Mouse (Mus musculus): Measurements from ENCODE around the gene Shld2. TPM values are rescaled to one million over a fixed set of nuclear protein-coding genes. Genes with fewer than 3 reads are reported as not detected.

The Shld2 gene
- polyA plus RNA-seq (2015; fragmentation: Nextera tagmentation; extraction: Ambion mirVana): 6.7 and 7.0 TPM in 2 replicates

GRCm38 (mm10) chr14:34310234-34310965, at the start of gene Shld2, which contains the start of gene Glud1:
Shld2 (minus strand) TSS chr14:34310493.
Glud1 (plus strand) TSS chr14:34310727.
- Histone ChIP-seq H3K27ac (peak within 1 kb of the TSS; percentile 98), H3K9me3 (no peaks in the 10 kb centered on the region), H3K4me2 (replicated peaks) (peak within 1 kb of the TSS; percentile 72), H3K4me3 (replicated peaks) (peak within 1 kb of the TSS; percentile 93), H3K36me3 (no peaks in the 10 kb centered on the region), H3K4me1 (replicated peaks) (peaks cover 10% of the 10 kb centered on the region), H3K9ac (peak within 1 kb of the TSS; percentile 99), H3K27me3 (replicated peaks) (no peaks in the 10 kb centered on the region)
- ATAC-seq: peak; percentile 97
- under 1% methylated on average over 98 of the region's 100 CpGs for WGBS

- peaks cover 13% of the 10 kb centered on the region for H3K4me1 ChIP-seq (replicated peaks)
- no peak for ATAC-seq
- no peaks in the 10 kb centered on the region for H3K9me3 ChIP-seq
- H3K4me2 ChIP-seq (replicated peaks): no peak overlapping the region
- no peak overlapping the region for H3K4me3 ChIP-seq (replicated peaks)
- no peaks in the 10 kb centered on the region for H3K27me3 ChIP-seq (replicated peaks)
- 49% methylated on average over 5 of the region's 5 CpGs for WGBS
- H3K9ac ChIP-seq: no peak overlapping the region
- no peaks in the 10 kb centered on the region for H3K36me3 ChIP-seq
- no peak overlapping the region for H3K27ac ChIP-seq
Observed at GRCm38 (mm10) chr14:34359676-34360244, 49.5 kb upstream of the Shld2 start.

- no peaks in the 10 kb centered on the region for H3K9me3 ChIP-seq
- no peak overlapping the region for H3K9ac ChIP-seq
- H3K27me3 ChIP-seq (replicated peaks): no peaks in the 10 kb centered on the region
- no peak overlapping the region for H3K4me2 ChIP-seq (replicated peaks)
- ATAC-seq: no peak
- no peak overlapping the region for H3K4me3 ChIP-seq (replicated peaks)
- 0 out of 2 replicates have a peak, but pooled peaks cover 4% of the 10 kb centered on the region for H3K4me1 ChIP-seq (replicated peaks)
- 72% methylated on average over 7 of the region's 7 CpGs for WGBS
- no peak overlapping the region for H3K27ac ChIP-seq
- no peaks in the 10 kb centered on the region for H3K36me3 ChIP-seq
Observed at GRCm38 (mm10) chr14:34357671-34358455, 47.6 kb upstream of the Shld2 start.

- no peak within 1 kb of the TSS for H3K4me2 ChIP-seq (replicated peaks)
- no peak within 1 kb of the TSS for H3K9ac ChIP-seq
- no peaks in the 10 kb centered on the region for H3K36me3 ChIP-seq
- no peak within 1 kb of the TSS for H3K27ac ChIP-seq
- 71% methylated on average over 6 of the region's 6 CpGs for WGBS
- ATAC-seq: no peak
- H3K4me1 ChIP-seq (replicated peaks): no peaks in the 10 kb centered on the region
- H3K9me3 ChIP-seq: no peaks in the 10 kb centered on the region
- H3K27me3 ChIP-seq (replicated peaks): no peaks in the 10 kb centered on the region
- no peak within 1 kb of the TSS for H3K4me3 ChIP-seq (replicated peaks)
Observed at GRCm38 (mm10) chr14:34355301-34355700, 45.0 kb upstream of the Shld2 start, which contains the start of gene Fam25c. Fam25c (minus strand) TSS chr14:34355433.

- Histone ChIP-seq H3K9ac (no peak overlapping the region), H3K4me2 (replicated peaks) (no peak overlapping the region)
Observed at GRCm38 (mm10) chr14:34354456-34354855, 44.2 kb upstream of the Shld2 start.

GRCm38 (mm10) chr14:34353326-34353725, 43.0 kb upstream of the Shld2 start:
- Histone ChIP-seq H3K9me3 (no peaks in the 10 kb centered on the region), H3K4me3 (replicated peaks) (no peak overlapping the region), H3K27me3 (replicated peaks) (no peaks in the 10 kb centered on the region), H3K4me2 (replicated peaks) (no peak overlapping the region), H3K36me3 (no peaks in the 10 kb centered on the region), H3K4me1 (replicated peaks) (no peaks in the 10 kb centered on the region), H3K9ac (no peak overlapping the region), H3K27ac (no peak overlapping the region)
- ATAC-seq: no peak
- WGBS: 89% methylated on average over 3 of the region's 3 CpGs

More at GRCm38 (mm10) chr14:34354456-34354855, 44.2 kb upstream of the Shld2 start:
- Histone ChIP-seq H3K4me1 (replicated peaks) (no peaks in the 10 kb centered on the region), H3K27ac (no peak overlapping the region), H3K36me3 (no peaks in the 10 kb centered on the region), H3K27me3 (replicated peaks) (no peaks in the 10 kb centered on the region), H3K4me3 (replicated peaks) (no peak overlapping the region), H3K9me3 (no peaks in the 10 kb centered on the region)
- 76% methylated on average over 4 of the region's 4 CpGs for WGBS
- no peak for ATAC-seq

GRCm38 (mm10) chr14:34352523-34352922, 42.2 kb upstream of the Shld2 start:
- Histone ChIP-seq H3K9me3 (no peaks in the 10 kb centered on the region), H3K27ac (no peak overlapping the region), H3K9ac (no peak overlapping the region), H3K27me3 (replicated peaks) (no peaks in the 10 kb centered on the region), H3K36me3 (no peaks in the 10 kb centered on the region), H3K4me2 (replicated peaks) (no peak overlapping the region), H3K4me1 (replicated peaks) (no peaks in the 10 kb centered on the region), H3K4me3 (replicated peaks) (no peak overlapping the region)
- WGBS: 60% methylated on average over 6 of the region's 6 CpGs
- ATAC-seq: no peak

- no peaks in the 10 kb centered on the region for H3K27me3 ChIP-seq (replicated peaks)
- H3K9me3 ChIP-seq: no peaks in the 10 kb centered on the region
- no peaks in the 10 kb centered on the region for H3K4me1 ChIP-seq (replicated peaks)
- WGBS: 63% methylated on average over 3 of the region's 3 CpGs
- ATAC-seq: no peak
- no peak overlapping the region for H3K4me3 ChIP-seq (replicated peaks)
- no peak overlapping the region for H3K27ac ChIP-seq
- H3K9ac ChIP-seq: no peak overlapping the region
- H3K4me2 ChIP-seq (replicated peaks): no peak overlapping the region
- no peaks in the 10 kb centered on the region for H3K36me3 ChIP-seq
Observed at GRCm38 (mm10) chr14:34351660-34352059, 41.4 kb upstream of the Shld2 start.

GRCm38 (mm10) chr14:34349007-34349406, 38.7 kb upstream of the Shld2 start:
- no peaks in the 10 kb centered on the region for H3K9me3 ChIP-seq
- no peak overlapping the region for H3K4me3 ChIP-seq (replicated peaks)
- no peak overlapping the region for H3K4me2 ChIP-seq (replicated peaks)
- no peaks in the 10 kb centered on the region for H3K36me3 ChIP-seq
- H3K9ac ChIP-seq: no peak overlapping the region
- WGBS: 55% methylated on average over 8 of the region's 8 CpGs
- ATAC-seq: peak; percentile 76
- no peak overlapping the region for H3K27ac ChIP-seq
- no peaks in the 10 kb centered on the region for H3K4me1 ChIP-seq (replicated peaks)
- H3K27me3 ChIP-seq (replicated peaks): no peaks in the 10 kb centered on the region

- no peak overlapping the region for H3K4me3 ChIP-seq (replicated peaks)
- no peaks in the 10 kb centered on the region for H3K4me1 ChIP-seq (replicated peaks)
- no peaks in the 10 kb centered on the region for H3K27me3 ChIP-seq (replicated peaks)
- 71% methylated on average over 7 of the region's 7 CpGs for WGBS
- no peak overlapping the region for H3K27ac ChIP-seq
- ATAC-seq: no peak
- H3K9ac ChIP-seq: no peak overlapping the region
- no peaks in the 10 kb centered on the region for H3K9me3 ChIP-seq
- no peak overlapping the region for H3K4me2 ChIP-seq (replicated peaks)
- no peaks in the 10 kb centered on the region for H3K36me3 ChIP-seq
Observed at GRCm38 (mm10) chr14:34348301-34348700, 38.0 kb upstream of the Shld2 start.

- WGBS: 91% methylated on average over 5 of the region's 5 CpGs
- Histone ChIP-seq H3K36me3 (no peaks in the 10 kb centered on the region), H3K9ac (no peak overlapping the region), H3K4me1 (replicated peaks) (no peaks in the 10 kb centered on the region), H3K4me3 (replicated peaks) (no peak overlapping the region), H3K9me3 (no peaks in the 10 kb centered on the region), H3K4me2 (replicated peaks) (no peak overlapping the region), H3K27ac (no peak overlapping the region), H3K27me3 (replicated peaks) (no peaks in the 10 kb centered on the region)
- no peak for ATAC-seq
Observed at GRCm38 (mm10) chr14:34347084-34347483, 36.8 kb upstream of the Shld2 start.

All from intestine, embryonic 15.5 days (tissue).